Mouse (Mus musculus) liver, adult 2 months (tissue): ENCODE measurements around the gene Serpinb6c.

Experiments
- CTCF ChIP-seq: fragments of 200-500 bp; IDR thresholded peaks from 2 replicates; pipeline ENCODE4 v1.5.1; 2011; ENCODE audit warnings: low read depth, low read length, control low read depth
- POLR2A ChIP-seq: fragments of 200-500 bp; IDR thresholded peaks from 2 replicates; pipeline ENCODE4 v1.6.1; 2011; ENCODE audit warnings: low read length, control low read depth; ENCODE audit not compliant: insufficient read depth; ENCODE audit errors: extremely low read depth

DNA sequence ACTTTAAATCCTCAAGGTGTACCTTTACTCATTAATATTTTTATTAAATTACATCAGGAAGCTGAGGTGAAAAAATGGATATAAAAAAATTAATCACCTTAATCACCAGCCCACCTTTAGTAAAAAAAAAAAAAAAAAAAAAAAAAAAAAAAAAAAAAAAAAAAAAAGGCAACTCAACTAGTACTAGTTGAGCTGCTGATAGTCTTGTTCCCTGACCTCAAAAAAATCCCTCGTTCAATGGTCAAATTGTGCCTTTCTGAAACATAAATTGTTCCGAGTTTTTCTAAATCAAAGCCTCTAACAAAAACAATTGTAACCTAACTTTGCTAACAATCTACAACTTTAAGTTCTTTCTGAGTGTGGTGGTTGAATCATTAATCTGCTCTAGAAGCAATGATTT is 74.8 kb downstream of the Serpinb6c start:
- no peak for TF ChIP-seq POLR2A
- TF ChIP-seq CTCF: no peak
